Mouse (Mus musculus) adrenal gland, postnatal 14 days (tissue): Measurements from ENCODE around the gene Ppp1r14c. TPM values are rescaled to one million over a fixed set of nuclear protein-coding genes. Genes with fewer than 3 reads are reported as not detected.

ENCODE experiments used
- DNase-seq: peaks from one replicate; pipeline ENCODE4 v3.0.0; 2021; ENCODE audit warnings: mixed read lengths
- long read RNA-seq, 2 experiments: library from polyadenylated mRNA; stranded (forward); transcript quantifications; one replicate each; pipeline ENCODE4 v2.0.0; 2021
- total RNA-seq: library from RNA; stranded (reverse); gene quantifications from 2 replicates; pipeline ENCODE4 v1.2.3, GENCODE M21; 2021

Gene Ppp1r14c
- total RNA-seq = 13.4 and 14.8 TPM in 2 replicates
- long read RNA-seq, experiment 1, transcript Ppp1r14c-201 (4 exons, 2,617 nt) = major isoform, 60 of 62 reads
- long read RNA-seq, experiment 1, partial matches to known transcripts = 0 of 62 reads
- long read RNA-seq, experiment 1, other reads (novel, unspliced or antisense) = 2 of 62 reads
- long read RNA-seq, experiment 2, transcript Ppp1r14c-201 (4 exons, 2,617 nt) = major isoform, 30 of 30 reads
- long read RNA-seq, experiment 2, partial matches to known transcripts = 0 of 30 reads
- long read RNA-seq, experiment 2, other reads (novel, unspliced or antisense) = 0 of 30 reads

DNA sequence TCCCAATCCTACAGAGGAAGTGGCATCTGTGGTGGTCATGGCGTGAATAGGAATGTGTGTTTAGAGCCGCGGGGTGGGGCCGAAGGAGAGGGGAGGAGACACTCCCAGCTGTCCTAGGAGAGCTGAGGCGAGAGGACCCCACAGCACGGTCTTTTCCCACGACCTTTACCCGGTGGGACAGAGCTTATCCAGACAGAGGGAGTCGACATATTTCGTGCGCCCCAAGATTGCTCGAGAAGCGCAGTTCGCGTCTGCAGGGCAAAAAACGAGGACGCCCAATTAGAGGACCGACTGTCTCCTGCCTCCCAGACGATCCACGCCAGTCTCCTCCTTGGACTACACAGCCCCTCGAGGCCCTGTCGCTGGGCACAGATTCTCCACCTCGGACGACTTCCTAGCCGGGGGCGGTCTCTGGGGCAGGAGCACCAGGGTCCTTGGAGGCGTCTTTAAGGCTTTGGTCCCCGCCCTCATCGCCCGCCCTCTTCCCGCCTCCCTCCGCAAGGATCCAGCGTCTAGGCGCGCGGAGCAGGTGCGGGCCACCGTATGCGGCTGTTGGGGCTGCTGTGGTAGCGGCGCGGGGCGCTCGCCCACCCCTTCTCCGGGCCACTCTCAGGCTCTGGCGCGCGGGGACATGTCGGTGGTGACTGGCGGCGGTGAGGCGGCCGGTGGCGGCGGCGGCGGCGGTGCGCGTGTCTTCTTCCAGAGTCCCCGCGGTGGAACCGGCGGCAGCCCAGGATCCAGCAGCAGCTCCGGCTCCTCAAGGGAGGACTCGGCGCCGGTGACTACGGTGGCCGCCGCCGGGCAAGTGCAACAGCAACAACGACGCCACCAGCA, at the start of gene Ppp1r14c:
TSS of gene Ppp1r14c (plus strand) at position 22 of the 834 bp plus-strand sequence.
- DNase-seq = peak; percentile 72

DNA sequence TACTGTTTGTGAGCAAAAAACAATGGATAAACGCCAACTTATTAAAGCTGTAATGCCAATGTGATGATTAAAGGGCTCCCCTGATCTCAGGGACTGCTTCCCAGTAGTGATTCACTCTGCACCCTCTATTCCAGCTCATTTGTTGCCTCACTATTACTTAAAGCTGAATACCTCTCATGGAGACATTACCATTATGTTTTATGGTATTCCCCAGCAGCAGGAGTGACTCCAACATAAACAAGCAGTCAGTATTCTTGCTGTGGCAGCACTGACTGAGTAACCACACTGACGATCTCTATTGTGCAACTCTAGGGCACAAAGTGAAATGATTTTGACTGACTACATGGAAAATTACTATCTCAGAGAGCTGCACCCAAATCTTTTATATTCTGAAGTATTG, 44.5 kb upstream of the Ppp1r14c start:
- no peak for DNase-seq

DNA sequence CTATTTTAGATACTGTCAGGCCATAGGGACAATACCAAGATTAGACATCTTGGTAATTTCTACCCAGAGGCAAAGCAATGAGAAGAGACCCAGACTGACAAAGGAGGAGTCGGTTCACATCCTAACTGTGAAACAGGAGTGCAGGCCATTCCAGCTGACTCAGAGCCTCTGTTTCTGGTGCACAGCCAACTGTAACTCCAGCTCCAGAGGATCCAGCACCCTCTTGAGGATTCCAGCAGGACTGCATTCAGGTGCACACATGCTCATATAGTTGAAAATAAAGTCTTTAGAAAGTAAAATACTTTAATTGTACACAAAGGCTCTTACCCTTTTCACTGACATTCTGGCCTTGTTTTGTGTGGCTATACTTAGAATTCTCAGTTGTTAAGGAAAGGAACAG, 40.4 kb upstream of the Ppp1r14c start:
- peak; percentile 71 for DNase-seq

DNA sequence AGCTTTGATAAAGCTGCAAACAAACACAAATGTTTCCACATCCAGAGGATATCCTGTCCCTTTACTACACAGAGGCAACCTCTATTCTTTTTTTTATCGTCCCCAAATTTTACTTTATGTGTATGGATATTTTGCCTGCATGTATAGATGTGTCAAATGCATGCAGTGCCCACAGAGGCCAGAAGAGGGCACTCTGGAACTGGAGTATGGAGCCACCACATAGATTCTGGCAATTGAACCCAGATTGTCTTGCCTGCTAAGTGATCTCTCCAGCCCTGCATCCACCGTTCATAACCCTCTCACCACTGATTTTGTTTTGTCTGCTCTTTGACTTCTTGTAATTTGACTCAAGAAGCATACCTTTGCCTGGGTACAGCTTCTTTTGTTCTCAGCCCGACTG, 33.0 kb upstream of the Ppp1r14c start:
- peak; percentile 74 for DNase-seq

DNA sequence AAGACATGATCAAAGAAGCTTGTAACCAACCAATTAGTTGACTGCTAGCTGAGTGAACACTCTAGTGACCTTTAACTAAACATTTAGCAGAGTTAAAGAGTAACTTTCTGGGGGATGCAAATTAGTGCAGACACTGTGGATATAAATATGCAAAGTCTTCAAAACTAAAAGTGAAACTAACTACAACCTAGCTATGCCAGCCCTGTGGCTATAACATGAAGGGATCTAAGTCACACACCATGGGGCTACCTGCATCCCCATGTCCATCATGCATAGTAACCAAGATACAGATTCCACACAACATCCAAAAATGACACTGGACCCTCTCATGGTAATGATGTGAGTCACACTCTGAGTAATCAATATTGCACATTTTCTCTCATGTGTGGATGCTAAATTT, 31.3 kb upstream of the Ppp1r14c start:
- no peak for DNase-seq

DNA sequence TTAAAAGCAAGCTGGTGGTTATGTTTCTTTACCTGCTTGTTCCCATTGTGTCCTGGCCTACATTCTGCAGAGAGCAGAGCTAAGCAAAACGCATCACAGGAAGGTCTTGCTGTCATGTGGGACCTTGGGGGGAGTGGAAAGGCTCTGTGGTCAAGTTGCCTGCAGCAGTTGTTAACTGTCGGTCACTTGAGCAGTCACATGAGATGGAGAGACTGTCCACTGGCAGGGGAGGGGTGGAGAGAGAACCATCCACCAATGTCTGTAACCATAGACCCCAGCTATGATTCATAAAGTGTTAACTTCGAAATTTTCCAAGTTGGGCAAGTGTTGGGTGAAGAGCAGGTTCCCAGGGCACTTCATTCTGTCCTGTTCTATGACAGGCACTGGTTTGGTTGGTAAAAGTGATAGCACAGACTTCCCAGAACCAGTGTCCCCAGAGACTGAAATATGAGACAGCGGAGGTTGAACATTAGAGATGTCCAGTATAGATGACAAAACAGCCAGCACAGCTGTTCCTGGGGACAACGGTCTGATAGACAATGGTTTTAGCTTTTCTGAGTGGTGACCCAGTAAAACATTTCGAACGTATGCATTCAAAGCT, 29.0 kb upstream of the Ppp1r14c start:
- DNase-seq = no peak

DNA sequence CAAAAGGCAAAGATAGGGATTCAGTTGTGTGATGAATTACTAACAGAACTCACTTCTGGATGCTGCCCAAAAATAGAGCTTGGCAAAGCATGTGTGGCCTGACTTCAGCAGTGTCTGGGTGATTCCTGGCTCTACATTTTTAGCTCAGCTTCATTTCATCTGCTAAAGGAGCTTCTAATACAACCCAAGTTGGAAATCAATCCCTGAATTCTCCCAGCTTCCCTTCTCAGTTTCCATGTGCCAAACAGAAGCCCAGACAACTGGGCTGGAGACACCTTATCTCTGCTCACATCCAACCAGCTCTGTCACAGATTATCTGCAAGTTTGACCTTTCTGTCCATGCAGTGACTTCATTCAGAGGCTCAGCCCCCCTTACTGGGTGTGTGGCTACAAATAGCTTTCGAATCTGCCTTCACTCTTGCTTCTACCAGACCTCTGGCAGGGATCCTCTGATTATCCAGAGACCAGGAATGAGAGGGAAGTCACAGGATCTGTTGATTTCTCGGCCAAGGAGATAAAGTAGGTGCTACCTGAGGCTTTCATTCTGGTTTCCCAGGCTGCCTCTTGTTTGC, 28.4 kb upstream of the Ppp1r14c start:
- peak; percentile 32 for DNase-seq

DNA sequence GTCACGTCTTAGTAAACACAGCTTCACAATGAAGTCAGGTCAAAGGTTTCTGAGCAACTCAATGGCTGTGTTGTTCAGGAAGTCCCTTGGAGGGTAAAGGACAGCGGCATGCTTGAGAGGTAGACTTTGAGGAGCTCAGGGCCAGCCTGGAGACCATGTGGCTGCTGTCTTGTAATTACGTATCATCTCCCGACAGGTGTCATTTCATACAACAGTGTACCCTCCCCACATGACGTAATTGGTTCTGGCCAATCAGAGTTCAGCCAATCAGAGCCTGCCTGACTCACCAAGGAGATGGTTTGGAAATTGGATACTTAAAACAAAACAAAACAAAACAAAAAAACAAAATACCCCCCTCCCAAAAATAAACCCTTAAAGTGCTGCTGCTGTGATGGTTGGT, 20.2 kb upstream of the Ppp1r14c start:
- DNase-seq = no peak

DNA sequence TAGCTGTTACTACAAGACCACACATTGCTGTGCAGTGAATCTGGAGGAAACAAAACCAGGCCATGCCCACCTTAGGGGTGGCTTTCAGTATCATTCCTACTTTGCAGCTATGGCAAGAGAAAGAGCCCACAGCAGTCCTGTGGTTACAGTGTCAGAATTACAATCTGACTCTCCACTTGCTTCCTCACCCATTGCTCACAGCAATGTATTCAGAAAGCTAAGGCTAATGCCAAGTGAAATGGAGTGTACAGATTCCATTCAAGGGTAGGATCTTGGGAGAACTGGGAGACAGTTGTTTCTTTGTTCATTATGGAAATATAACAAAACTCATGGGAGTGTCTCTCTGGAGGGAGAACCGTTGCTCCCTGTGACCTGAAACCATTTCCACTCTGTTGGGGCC, 6.3 kb upstream of the Ppp1r14c start:
- DNase-seq = no peak

DNA sequence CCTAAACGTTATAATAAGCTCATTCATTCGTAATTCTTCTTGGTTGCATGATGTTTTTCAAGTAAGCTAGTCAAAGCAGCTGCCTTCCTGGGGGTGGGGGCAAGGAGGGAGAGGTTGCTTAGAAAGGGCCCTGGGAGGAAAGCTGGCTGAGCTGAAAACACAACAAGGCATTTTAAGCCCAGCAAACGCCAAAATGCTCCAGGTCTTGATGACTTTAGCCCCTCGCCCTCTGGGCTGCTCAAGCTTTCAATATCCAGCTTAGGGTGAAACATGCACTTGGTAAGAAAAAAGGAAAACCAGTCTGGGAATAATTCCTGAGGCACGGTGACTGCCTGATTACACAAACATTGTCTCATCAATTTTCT, 204 bp upstream of the Ppp1r14c start:
- DNase-seq = no peak

DNA sequence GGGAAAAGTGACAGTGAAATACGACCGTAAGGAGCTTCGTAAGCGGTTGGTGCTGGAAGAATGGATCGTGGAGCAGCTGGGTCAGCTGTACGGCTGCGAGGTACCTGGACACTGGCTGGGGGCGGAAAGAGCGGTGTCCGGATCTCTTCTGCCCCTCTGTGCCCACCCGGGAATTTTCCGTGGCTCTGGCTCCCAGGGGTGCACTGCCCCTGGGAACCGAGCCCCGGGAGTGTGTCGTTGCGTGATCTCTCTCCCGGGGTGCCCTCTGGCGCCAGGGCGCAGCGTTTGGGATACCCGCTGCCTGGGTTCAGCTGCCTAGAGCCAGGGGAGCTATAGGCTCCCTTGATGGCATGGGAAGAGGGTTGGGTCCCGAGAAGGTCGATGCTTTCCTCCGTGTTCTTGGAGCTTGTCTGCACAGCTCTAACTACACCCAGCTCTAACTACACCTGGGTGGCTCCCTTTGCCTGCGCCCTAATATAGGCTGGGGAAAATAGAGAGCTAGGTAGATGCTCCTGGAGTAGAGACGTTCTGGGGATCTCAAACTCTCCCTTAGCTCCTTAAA, 1.1 kb downstream of the Ppp1r14c start:
- DNase-seq = peak; percentile 61

DNA sequence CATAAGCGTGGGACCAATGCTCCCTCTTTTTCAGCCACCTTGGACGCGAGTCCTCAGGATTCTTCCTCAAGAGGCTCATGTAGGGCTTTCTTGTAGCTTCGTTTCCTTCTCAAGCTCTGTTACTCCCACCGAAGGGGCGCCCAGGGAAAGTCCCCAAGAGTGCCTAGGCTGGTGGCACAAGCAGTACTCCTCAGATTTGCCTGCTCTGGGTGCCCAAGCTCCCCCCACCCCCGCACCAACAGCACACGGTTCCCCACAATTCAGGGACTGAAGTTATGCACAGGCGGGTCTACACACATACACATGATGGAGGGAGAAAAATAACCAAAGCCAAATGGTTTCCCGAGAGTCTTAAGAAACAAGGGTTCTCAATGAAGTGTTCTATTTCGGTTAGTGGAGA, 1.6 kb downstream of the Ppp1r14c start:
- no peak for DNase-seq

DNA sequence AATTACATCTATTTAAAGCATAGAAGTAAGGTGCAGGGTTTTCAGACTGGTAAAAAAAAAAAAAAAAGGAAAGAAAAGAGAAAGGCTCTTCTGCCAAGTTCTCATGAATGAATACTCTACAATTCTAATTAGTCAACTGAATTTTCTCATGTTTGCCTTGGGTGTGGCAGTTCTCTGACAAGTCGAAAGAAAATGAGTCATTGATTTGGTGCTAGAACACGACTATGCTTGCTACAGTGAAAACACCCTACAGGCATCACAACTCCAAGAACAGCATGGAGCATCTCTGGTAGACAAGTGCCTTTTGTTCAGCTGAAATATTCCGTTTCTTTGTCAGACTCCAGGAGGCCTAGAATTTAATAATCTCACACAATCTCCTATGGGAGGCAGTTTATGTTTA, 17.3 kb downstream of the Ppp1r14c start:
- no peak for DNase-seq

DNA sequence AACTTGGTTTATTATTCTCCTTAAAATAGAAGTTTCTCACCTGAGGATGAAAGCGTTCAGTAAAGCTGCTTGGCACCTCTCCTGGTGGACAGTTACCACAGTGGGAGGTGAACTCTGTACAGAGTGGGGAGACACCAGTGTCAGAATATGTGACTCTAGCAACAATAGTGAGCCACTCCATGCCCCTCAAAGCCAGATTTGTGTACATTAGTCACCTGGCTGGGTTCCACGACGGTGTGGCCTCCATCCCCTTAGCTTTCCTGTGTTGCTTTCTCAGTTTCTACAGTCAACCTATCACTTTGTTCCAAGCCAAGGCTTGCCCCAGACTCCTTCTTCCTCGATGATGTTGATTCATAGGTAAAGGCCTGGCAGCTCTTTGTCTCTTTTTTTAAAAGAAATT, 26.4 kb downstream of the Ppp1r14c start:
- no peak for DNase-seq

DNA sequence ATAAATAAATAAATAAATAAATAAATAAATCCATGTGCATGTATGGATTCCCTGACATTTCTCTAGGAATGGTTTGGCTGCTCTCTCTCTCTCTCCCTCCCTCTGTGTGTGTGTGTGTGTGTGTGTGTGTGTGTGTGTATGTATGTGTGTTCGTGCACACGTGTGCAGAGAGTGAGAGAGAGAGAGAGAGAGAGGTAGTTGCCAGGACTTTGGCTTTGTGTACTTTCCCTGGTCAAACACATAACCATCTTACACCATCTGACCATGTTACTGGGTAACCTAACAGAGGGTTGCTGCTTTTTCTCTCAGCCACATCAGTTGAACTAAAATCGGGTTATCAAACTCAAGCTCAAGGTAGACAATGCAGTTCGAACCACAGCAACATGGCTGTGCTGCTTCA, 27.7 kb downstream of the Ppp1r14c start:
- DNase-seq = no peak

DNA sequence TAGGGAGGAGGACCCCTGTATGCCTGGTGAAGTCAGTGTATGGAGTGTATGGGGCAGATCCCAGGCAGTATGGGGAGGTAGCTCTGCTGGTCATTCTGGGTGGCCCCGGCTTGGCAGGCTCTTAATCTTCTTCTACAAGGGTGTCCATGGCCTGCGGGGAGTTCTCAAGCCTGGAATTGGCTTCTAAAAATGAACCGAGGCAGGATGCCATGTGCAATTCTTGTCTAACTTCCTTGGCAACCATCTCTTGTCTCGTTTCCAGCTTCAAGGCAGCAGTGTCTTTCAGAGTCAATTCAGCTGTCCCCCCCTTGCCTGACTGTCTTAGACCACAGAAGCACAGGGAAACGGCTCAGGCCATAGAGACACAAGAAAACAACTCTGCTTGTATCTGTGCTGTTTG, 28.3 kb downstream of the Ppp1r14c start:
- no peak for DNase-seq

DNA sequence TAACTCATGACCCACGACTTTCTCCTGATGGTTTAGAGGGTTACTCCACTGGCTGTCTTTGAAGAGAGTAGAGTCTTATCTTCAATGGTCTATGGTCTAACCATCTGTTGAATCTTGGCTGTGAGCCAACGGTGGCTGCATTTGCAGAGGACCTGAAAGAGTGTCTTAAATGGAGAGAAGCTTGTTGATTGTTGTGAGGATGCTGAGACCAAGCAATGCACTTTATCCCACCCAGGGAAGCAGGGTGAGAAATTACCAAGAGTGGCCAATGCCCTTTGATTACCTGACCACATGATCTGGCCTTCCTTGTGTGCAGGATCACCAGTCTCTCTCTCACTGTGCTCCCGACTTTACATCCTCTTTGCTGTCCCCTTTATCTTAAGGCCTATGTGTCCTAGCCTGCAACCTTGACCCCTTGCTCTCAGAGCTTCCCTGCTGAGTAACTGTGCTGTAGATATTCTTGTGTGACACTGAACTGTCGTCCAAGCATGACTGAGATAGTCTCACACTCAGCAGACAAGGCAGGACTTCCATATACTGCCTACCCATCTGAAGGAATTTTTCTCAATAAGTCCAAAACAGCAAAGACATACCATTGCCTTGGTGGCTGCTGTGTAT, 28.9 kb downstream of the Ppp1r14c start:
- DNase-seq = no peak

DNA sequence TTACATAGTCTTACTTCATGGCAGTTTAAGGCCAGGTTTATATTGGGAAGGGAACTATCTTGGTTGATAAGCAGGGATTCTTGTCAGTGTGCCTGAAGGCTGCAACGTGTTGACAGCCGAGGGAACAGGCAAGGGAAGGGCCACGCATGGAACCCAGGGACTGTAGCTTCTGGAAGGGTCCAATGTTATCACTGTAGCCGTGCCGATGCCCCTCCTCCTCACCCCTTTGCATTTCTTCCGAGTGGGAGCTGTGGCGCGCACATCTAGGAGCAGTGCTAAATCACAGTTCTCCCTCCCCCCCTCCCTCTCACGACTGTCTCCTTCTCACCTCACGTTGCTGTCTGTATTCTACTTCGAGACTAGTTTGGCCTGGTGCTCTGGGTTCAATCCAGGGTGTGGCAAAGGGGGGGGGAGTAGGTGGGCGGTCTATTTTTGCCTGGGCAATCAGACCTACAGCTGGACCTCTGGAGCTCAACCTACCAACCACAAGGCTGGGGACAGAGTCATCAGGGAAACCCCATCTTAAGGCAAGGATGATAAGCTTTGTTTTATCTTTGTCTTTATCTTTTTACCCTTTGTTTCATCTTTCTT, 29.6 kb downstream of the Ppp1r14c start:
- DNase-seq = no peak

DNA sequence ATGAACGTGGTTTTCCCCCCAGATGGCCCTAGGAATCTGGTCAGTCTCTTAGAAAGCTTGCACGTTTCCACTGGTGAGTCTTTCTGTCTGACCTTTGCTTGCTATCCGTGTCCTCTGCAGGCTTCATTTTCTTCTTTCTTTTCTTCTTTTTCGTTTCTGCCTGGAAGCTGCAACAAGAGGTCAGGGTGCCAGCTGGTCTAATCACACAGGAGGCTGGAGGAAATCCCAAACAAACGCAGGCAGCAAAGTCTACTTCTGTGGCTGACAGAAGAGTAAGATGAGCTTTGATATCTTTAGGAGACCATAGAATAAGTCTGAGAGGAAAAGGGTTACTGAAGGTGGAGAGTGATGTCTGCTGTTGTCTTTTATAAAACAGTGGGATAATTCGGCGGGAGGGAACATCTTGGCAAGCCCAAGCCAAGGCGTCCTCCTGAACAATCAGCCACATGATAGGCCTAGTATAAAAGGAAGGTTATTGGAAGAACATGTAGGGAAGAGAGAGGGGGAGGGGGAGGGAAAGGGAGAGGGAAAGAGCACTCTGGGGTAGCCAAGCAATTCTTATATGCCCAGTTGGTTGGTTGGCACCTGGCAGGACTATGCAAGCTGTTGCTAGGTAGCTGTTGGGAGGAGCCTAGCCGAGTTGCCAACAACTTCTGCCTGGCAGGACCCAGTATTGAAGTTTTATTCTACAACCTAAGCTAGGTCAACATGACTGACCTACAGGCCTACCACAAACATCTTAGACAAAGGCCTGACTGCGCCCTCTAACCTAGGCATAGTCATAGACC, 30.3 kb downstream of the Ppp1r14c start:
- DNase-seq = no peak

DNA sequence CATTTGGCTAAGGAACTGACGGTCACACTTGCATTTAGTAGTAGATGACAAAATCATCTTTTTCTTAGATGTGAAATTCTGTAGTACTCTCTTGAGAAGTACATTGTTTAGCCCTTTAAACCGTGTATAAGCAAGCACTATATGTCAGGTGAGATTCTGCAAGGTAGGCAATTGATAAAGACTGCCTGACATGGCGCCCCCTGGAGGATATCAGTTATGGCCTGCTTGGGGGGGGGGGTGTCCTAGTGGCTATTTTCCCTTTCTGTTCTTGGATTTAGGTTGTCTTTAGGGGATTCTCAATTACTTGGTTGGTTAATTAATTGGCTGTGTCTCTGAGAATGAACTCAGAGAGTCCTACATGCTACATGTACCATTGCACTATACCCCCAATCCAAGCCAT, 31.5 kb downstream of the Ppp1r14c start:
- no peak for DNase-seq

DNA sequence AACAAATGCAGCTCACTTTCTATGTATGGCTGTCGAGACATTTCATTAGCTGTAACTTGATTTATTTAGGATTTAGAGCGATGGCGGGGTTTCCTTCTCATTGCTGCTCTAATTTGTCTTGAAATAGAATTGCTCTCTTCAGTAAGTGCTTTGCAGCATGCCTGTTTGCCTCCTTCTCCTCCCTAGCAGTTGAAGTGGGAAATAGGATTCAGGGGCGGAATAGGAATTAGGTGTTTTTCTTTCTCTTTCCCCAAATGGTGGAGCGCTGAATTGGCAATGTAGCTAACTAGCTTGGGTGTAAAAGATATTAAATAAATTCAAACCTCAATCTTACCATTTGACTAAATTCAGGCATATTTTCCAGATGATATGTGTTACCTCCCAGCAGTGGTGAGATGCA, 32.2 kb downstream of the Ppp1r14c start:
- no peak for DNase-seq
